Mouse (Mus musculus) liver, postnatal 0 days (tissue): ENCODE results near the gene Gnmt. TPM values are rescaled to one million over a fixed set of nuclear protein-coding genes. Genes with fewer than 3 reads are reported as not detected.

ENCODE experiments used
- ATAC-seq: fragments of 200-750 bp; cut with Nextera tagmentation; 2 replicates; pipeline ENCODE4 v1.8.0; 2017; ENCODE audit warnings: mild to moderate bottlenecking, moderate library complexity
- DNase-seq: peaks from one replicate; pipeline ENCODE4 v3.0.0-alpha.2; 2016
- H3K27ac ChIP-seq: fragments of 300-500 bp; sonication (generic); 2 replicates; pipeline ENCODE4 v1.5.1; 2014; ENCODE audit warnings: antibody characterized with exemption, moderate library complexity, mild to moderate bottlenecking, low read depth
- H3K27me3 ChIP-seq: fragments of 300-500 bp; sonication (generic); 2 replicates; pipeline ENCODE4 v1.6.1; 2014; ENCODE audit warnings: low read length, control low read depth, mixed read lengths; ENCODE audit not compliant: insufficient read depth
- H3K36me3 ChIP-seq: fragments of 300-500 bp; sonication (generic); replicated peaks from 2 replicates; pipeline ENCODE4 v1.6.1; 2014; ENCODE audit warnings: mild to moderate bottlenecking, control low read depth, low read length, moderate library complexity, mixed read lengths; ENCODE audit not compliant: insufficient read depth
- H3K4me1 ChIP-seq: fragments of 300-500 bp; sonication (generic); 2 replicates; pipeline ENCODE4 v1.6.1; 2014; ENCODE audit warnings: antibody characterized with exemption, mild to moderate bottlenecking, control low read depth; ENCODE audit not compliant: insufficient read depth
- H3K4me2 ChIP-seq: fragments of 300-500 bp; sonication (generic); 2 replicates; pipeline ENCODE4 v1.6.1; 2014; ENCODE audit warnings: low read depth, mild to moderate bottlenecking, low read length, moderate library complexity, mixed read lengths
- H3K4me3 ChIP-seq: fragments of 300-500 bp; sonication (generic); 2 replicates; pipeline ENCODE4 v1.5.1; 2014; ENCODE audit warnings: low read depth, low read length
- H3K9ac ChIP-seq: fragments of 300-500 bp; sonication (generic); replicated peaks from 2 replicates; pipeline ENCODE4 v1.6.1; 2014; ENCODE audit warnings: mild to moderate bottlenecking, moderate library complexity
- H3K9me3 ChIP-seq: fragments of 300-500 bp; sonication (generic); 2 replicates; pipeline ENCODE4 v1.6.1; 2016; ENCODE audit warnings: mild to moderate bottlenecking, control low read depth, low read length, mixed read lengths
- CTCF ChIP-seq: sonication (generic); IDR thresholded peaks from 2 replicates; pipeline ENCODE4 v1.5.1; 2016; ENCODE audit warnings: antibody characterized with exemption, low read depth
- EP300 ChIP-seq: IDR thresholded peaks from 2 replicates; pipeline ENCODE4 v1.6.1; 2016; ENCODE audit warnings: antibody characterized with exemption, low read depth, mild to moderate bottlenecking
- WGBS: fragments of 180-500 bp; shearing (Covaris S2); extraction: QIAGEN DNeasy Blood & Tissue Kit; methylation state at CpG from one replicate; pipeline ENCODE4 v1.1.7; 2014; ENCODE audit not compliant: insufficient replicate concordance; 5-methylcytosine and 5-hydroxymethylcytosine counted together
- polyA plus RNA-seq: library from polyadenylated mRNA; unstranded; fragments of >200 nt; fragmentation: Nextera tagmentation; extraction: Ambion mirVana; gene quantifications from 2 replicates; pipeline ENCODE4 v1.2.1, GENCODE M21; 2015

Gnmt gene
- polyA plus RNA-seq, 1 experiment from 2014 or later = 707 TPM

- Histone ChIP-seq H3K36me3 (no peaks in the 10 kb centered on the region), H3K4me1 (no peaks in the 10 kb centered on the region), H3K27ac (no peak overlapping the region), H3K4me2 (no peak overlapping the region), H3K4me3 (no peak overlapping the region), H3K9ac (no peak overlapping the region), H3K9me3 (no peaks in the 10 kb centered on the region), H3K27me3 (no peaks in the 10 kb centered on the region)
- TF ChIP-seq EP300 = no peak
- no peak for TF ChIP-seq CTCF
- DNase-seq (no peak), ATAC-seq (no peak)
- 82% methylated on average over 12 of the region's 12 CpGs for WGBS
Measured at GRCm38 (mm10) chr17:46758753-46759152, 29.8 kb upstream of the Gnmt start.

- no peaks in the 10 kb centered on the region for H3K9me3 ChIP-seq
- TF ChIP-seq EP300 (peak; percentile 52), CTCF (no peak)
- H3K27ac ChIP-seq = peak within 1 kb of the TSS; percentile 97
- peak within 1 kb of the TSS; percentile 79 for H3K9ac ChIP-seq
- peaks cover 8% of the 10 kb centered on the region; the same call in 1 of the 2 replicates for H3K36me3 ChIP-seq
- peaks cover 35% of the 10 kb centered on the region for H3K4me1 ChIP-seq
- H3K4me2 ChIP-seq = peak within 1 kb of the TSS; percentile 91
- DNase-seq = peak; percentile 99
- under 1% methylated on average over 48 of the region's 58 CpGs for WGBS
- H3K4me3 ChIP-seq = peak within 1 kb of the TSS; percentile 61
- ATAC-seq = peak; percentile 98
- no peaks in the 10 kb centered on the region for H3K27me3 ChIP-seq
Measured at GRCm38 (mm10) chr17:46751794-46752556, 23.0 kb upstream of the Gnmt start, which contains the start of gene Cnpy3. Gene Cnpy3 (minus strand): TSS chr17:46752214.

- H3K27me3 ChIP-seq = no peaks in the 10 kb centered on the region
- peak; percentile 23 for ATAC-seq
- peaks cover 8% of the 10 kb centered on the region; the same call in 1 of the 2 replicates for H3K36me3 ChIP-seq
- H3K9ac ChIP-seq = peak overlapping the region; percentile 79
- H3K4me3 ChIP-seq = peak overlapping the region; percentile 61
- peaks cover 36% of the 10 kb centered on the region for H3K4me1 ChIP-seq
- DNase-seq = no peak
- peak overlapping the region; percentile 91 for H3K4me2 ChIP-seq
- WGBS = 8% methylated on average over 16 of the region's 16 CpGs
- TF ChIP-seq EP300 (no peak), CTCF (no peak)
- H3K9me3 ChIP-seq = no peaks in the 10 kb centered on the region
- H3K27ac ChIP-seq = peak overlapping the region; percentile 97
Measured at GRCm38 (mm10) chr17:46751056-46751793, 22.3 kb upstream of the Gnmt start.

GRCm38 (mm10) chr17:46750580-46750979 lies 21.6 kb upstream of the Gnmt start:
- peaks cover 12% of the 10 kb centered on the region; the same call in 1 of the 2 replicates for H3K36me3 ChIP-seq
- peaks cover 36% of the 10 kb centered on the region for H3K4me1 ChIP-seq
- no peaks in the 10 kb centered on the region for H3K9me3 ChIP-seq
- ATAC-seq (no peak), DNase-seq (no peak)
- no peak for TF ChIP-seq CTCF
- no peak for TF ChIP-seq EP300
- H3K9ac ChIP-seq = peak overlapping the region; percentile 79
- peak overlapping the region; percentile 97 for H3K27ac ChIP-seq
- H3K4me3 ChIP-seq = peak overlapping the region; percentile 61
- 69% methylated on average over 4 of the region's 4 CpGs for WGBS
- peak overlapping the region; percentile 91 for H3K4me2 ChIP-seq
- no peaks in the 10 kb centered on the region for H3K27me3 ChIP-seq

GRCm38 (mm10) chr17:46749282-46749681 lies 20.3 kb upstream of the Gnmt start:
- Histone ChIP-seq H3K27me3 (no peaks in the 10 kb centered on the region), H3K36me3 (peaks cover 16% of the 10 kb centered on the region; the same call in 1 of the 2 replicates), H3K4me1 (peaks cover 36% of the 10 kb centered on the region), H3K27ac (no peak overlapping the region), H3K4me3 (no peak overlapping the region), H3K9me3 (no peaks in the 10 kb centered on the region), H3K4me2 (no peak overlapping the region), H3K9ac (no peak overlapping the region)
- no peak for DNase-seq
- TF ChIP-seq CTCF (no peak), EP300 (no peak)
- ATAC-seq = no peak
- 85% methylated on average over 5 of the region's 5 CpGs for WGBS

GRCm38 (mm10) chr17:46747806-46748205 lies 18.8 kb upstream of the Gnmt start:
- ATAC-seq (no peak), DNase-seq (no peak)
- no peak overlapping the region for H3K9ac ChIP-seq
- TF ChIP-seq EP300 (no peak), CTCF (no peak)
- H3K36me3 ChIP-seq = peaks cover 22% of the 10 kb centered on the region; the same call in 1 of the 2 replicates
- peaks cover 36% of the 10 kb centered on the region for H3K4me1 ChIP-seq
- H3K4me3 ChIP-seq = no peak overlapping the region
- H3K27ac ChIP-seq = peak overlapping the region; percentile 16; the same call in 1 of the 2 replicates
- no peak overlapping the region for H3K4me2 ChIP-seq
- no peaks in the 10 kb centered on the region for H3K27me3 ChIP-seq
- H3K9me3 ChIP-seq = no peaks in the 10 kb centered on the region
- 53% methylated on average over 2 of the region's 2 CpGs for WGBS
